Mouse (Mus musculus): ENCODE measurements around the gene Krtap3-3. TPM values are rescaled to one million over a fixed set of nuclear protein-coding genes. Genes with fewer than 3 reads are reported as not detected.

Gene Krtap3-3
- polyA plus RNA-seq, 1 experiment from 2014 or later: not detected

GRCm38 (mm10) chr11:99521288-99521860 is 29.3 kb downstream of the Krtap3-3 start, which contains the start of gene Krt39:
Gene Krt39, minus strand, starts transcription at chr11:99521338.
- ATAC-seq (ENCODE audit: low read depth): no peak
- Histone ChIP-seq H3K36me3 (ENCODE audit: control insufficient read depth, insufficient read depth, low read length) (no peaks in the 10 kb centered on the region), H3K4me3 (ENCODE audit: low read length) (no peak within 1 kb of the TSS), H3K9ac (ENCODE audit: low read length) (no peak within 1 kb of the TSS), H3K4me1 (replicated peaks; ENCODE audit: control insufficient read depth, insufficient read depth, low read length) (0 out of 2 replicates have a peak, but pooled peaks cover 2% of the 10 kb centered on the region), H3K27ac (ENCODE audit: low read length) (no peak within 1 kb of the TSS), H3K4me2 (ENCODE audit: low read depth, low read length) (no peak within 1 kb of the TSS), H3K9me3 (ENCODE audit: control insufficient read depth, low read length) (no peaks in the 10 kb centered on the region), H3K27me3 (ENCODE audit: control insufficient read depth, insufficient read depth, low read depth, low read length) (no peaks in the 10 kb centered on the region)
- WGBS: 63% methylated on average over 13 of the region's 13 CpGs

- Histone ChIP-seq H3K27ac (ENCODE audit: low read length) (peak overlapping the region; percentile 68), H3K4me1 (replicated peaks; ENCODE audit: control insufficient read depth, insufficient read depth, low read length) (peaks cover 4% of the 10 kb centered on the region; the same call in 1 of the 2 replicates), H3K4me3 (ENCODE audit: low read length) (no peak overlapping the region), H3K4me2 (ENCODE audit: low read depth, low read length) (no peak overlapping the region), H3K9ac (ENCODE audit: low read length) (no peak overlapping the region), H3K36me3 (ENCODE audit: control insufficient read depth, insufficient read depth, low read length) (no peaks in the 10 kb centered on the region), H3K9me3 (ENCODE audit: control insufficient read depth, low read length) (no peaks in the 10 kb centered on the region), H3K27me3 (ENCODE audit: control insufficient read depth, insufficient read depth, low read depth, low read length) (no peaks in the 10 kb centered on the region)
- WGBS: 52% methylated on average over 8 of the region's 8 CpGs
- ATAC-seq (ENCODE audit: low read depth): 0 out of 2 replicates have a peak, but pooled peaks have one; percentile 49
These were observed 36.6 kb downstream of the Krtap3-3 start for GRCm38 (mm10) chr11:99514098-99514497.

Other genes starting within 250 kb of the Krtap3-3 start
- gene Krt25, start 227.9 kb downstream of the Krtap3-3 start, polyA plus RNA-seq (2015; fragmentation: Nextera tagmentation; extraction: Ambion mirVana): not detected in 2 replicates
- gene Krt26, start 212.9 kb downstream of the Krtap3-3 start, polyA plus RNA-seq (2015; fragmentation: Nextera tagmentation; extraction: Ambion mirVana): not detected in 2 replicates
- not detected in 2 replicates for gene Krt27, start 199.8 kb downstream of the Krtap3-3 start, polyA plus RNA-seq (2015; fragmentation: Nextera tagmentation; extraction: Ambion mirVana)
- 0.13 and 0.21 TPM in 2 replicates for gene Krt28, start 176.0 kb downstream of the Krtap3-3 start, polyA plus RNA-seq (2015; fragmentation: Nextera tagmentation; extraction: Ambion mirVana)
- 21.6 and 23.2 TPM in 2 replicates for gene Krt10, start 161.5 kb downstream of the Krtap3-3 start, polyA plus RNA-seq (2015; fragmentation: Nextera tagmentation; extraction: Ambion mirVana)
- gene Krt12, start 128.6 kb downstream of the Krtap3-3 start, polyA plus RNA-seq (2015; fragmentation: Nextera tagmentation; extraction: Ambion mirVana): not detected in 2 replicates
- 0.30 and 0.96 TPM in 2 replicates for gene Krt20, start 112.7 kb downstream of the Krtap3-3 start, polyA plus RNA-seq (2015; fragmentation: Nextera tagmentation; extraction: Ambion mirVana)
- gene Krt23, start 57.7 kb downstream of the Krtap3-3 start, polyA plus RNA-seq (2015; fragmentation: Nextera tagmentation; extraction: Ambion mirVana): 4.9 and 5.4 TPM in 2 replicates
- gene Krt39, start 29.5 kb downstream of the Krtap3-3 start, polyA plus RNA-seq (2015; fragmentation: Nextera tagmentation; extraction: Ambion mirVana): not detected in 2 replicates
- not detected in 2 replicates for gene Krt40, start 7.7 kb downstream of the Krtap3-3 start, polyA plus RNA-seq (2015; fragmentation: Nextera tagmentation; extraction: Ambion mirVana)
- not detected in 2 replicates for gene Krtap3-2, start 6.0 kb upstream of the Krtap3-3 start, polyA plus RNA-seq (2015; fragmentation: Nextera tagmentation; extraction: Ambion mirVana)
- not detected in 2 replicates for gene Gm11939, start 8.6 kb upstream of the Krtap3-3 start, polyA plus RNA-seq (2015; fragmentation: Nextera tagmentation; extraction: Ambion mirVana)
- gene Krtap3-1, start 15.8 kb upstream of the Krtap3-3 start, polyA plus RNA-seq (2015; fragmentation: Nextera tagmentation; extraction: Ambion mirVana): not detected in 2 replicates
- gene Krtap1-5, start 30.2 kb upstream of the Krtap3-3 start, polyA plus RNA-seq (2015; fragmentation: Nextera tagmentation; extraction: Ambion mirVana): not detected in 2 replicates
- not detected in 2 replicates for gene Krtap1-4, start 32.8 kb upstream of the Krtap3-3 start, polyA plus RNA-seq (2015; fragmentation: Nextera tagmentation; extraction: Ambion mirVana)
- gene Krtap1-3, start 40.5 kb upstream of the Krtap3-3 start, polyA plus RNA-seq (2015; fragmentation: Nextera tagmentation; extraction: Ambion mirVana): not detected in 2 replicates
- not detected in 2 replicates for gene Krtap9-3, start 47.2 kb upstream of the Krtap3-3 start, polyA plus RNA-seq (2015; fragmentation: Nextera tagmentation; extraction: Ambion mirVana)
- gene Gm11938, start 52.4 kb upstream of the Krtap3-3 start, polyA plus RNA-seq (2015; fragmentation: Nextera tagmentation; extraction: Ambion mirVana): not detected in 2 replicates
- gene Gm11937, start 59.3 kb upstream of the Krtap3-3 start, polyA plus RNA-seq (2015; fragmentation: Nextera tagmentation; extraction: Ambion mirVana): not detected in 2 replicates
- not detected in 2 replicates for gene Krtap2-4, start 64.0 kb upstream of the Krtap3-3 start, polyA plus RNA-seq (2015; fragmentation: Nextera tagmentation; extraction: Ambion mirVana)
- gene Gm11562, start 69.6 kb upstream of the Krtap3-3 start, polyA plus RNA-seq (2015; fragmentation: Nextera tagmentation; extraction: Ambion mirVana): not detected in 2 replicates
- not detected in 2 replicates for gene Krtap4-1, start 77.4 kb upstream of the Krtap3-3 start, polyA plus RNA-seq (2015; fragmentation: Nextera tagmentation; extraction: Ambion mirVana)
- gene Krtap4-2, start 84.2 kb upstream of the Krtap3-3 start, polyA plus RNA-seq (2015; fragmentation: Nextera tagmentation; extraction: Ambion mirVana): not detected in 2 replicates
- gene Krtap4-7, start 93.2 kb upstream of the Krtap3-3 start, polyA plus RNA-seq (2015; fragmentation: Nextera tagmentation; extraction: Ambion mirVana): not detected in 2 replicates
- gene Gm11555, start 99.4 kb upstream of the Krtap3-3 start, polyA plus RNA-seq (2015; fragmentation: Nextera tagmentation; extraction: Ambion mirVana): not detected in 2 replicates
- gene Gm11563, start 108.1 kb upstream of the Krtap3-3 start, polyA plus RNA-seq (2015; fragmentation: Nextera tagmentation; extraction: Ambion mirVana): not detected in 2 replicates
- not detected in 2 replicates for gene Krtap4-6, start 115.1 kb upstream of the Krtap3-3 start, polyA plus RNA-seq (2015; fragmentation: Nextera tagmentation; extraction: Ambion mirVana)
- gene Gm14190, start 139.9 kb upstream of the Krtap3-3 start, polyA plus RNA-seq (2015; fragmentation: Nextera tagmentation; extraction: Ambion mirVana): not detected in 2 replicates
- not detected in 2 replicates for gene Gm14180, start 183.4 kb upstream of the Krtap3-3 start, polyA plus RNA-seq (2015; fragmentation: Nextera tagmentation; extraction: Ambion mirVana)
- not detected in 2 replicates for gene Gm11595, start 222.0 kb upstream of the Krtap3-3 start, polyA plus RNA-seq (2015; fragmentation: Nextera tagmentation; extraction: Ambion mirVana)
- gene Krtap4-8, start 229.8 kb upstream of the Krtap3-3 start, polyA plus RNA-seq (2015; fragmentation: Nextera tagmentation; extraction: Ambion mirVana): not detected in 2 replicates
- gene Krtap4-9, start 234.3 kb upstream of the Krtap3-3 start, polyA plus RNA-seq (2015; fragmentation: Nextera tagmentation; extraction: Ambion mirVana): not detected in 2 replicates
- not detected in 2 replicates for gene Gm11596, start 242.6 kb upstream of the Krtap3-3 start, polyA plus RNA-seq (2015; fragmentation: Nextera tagmentation; extraction: Ambion mirVana)
- gene Gm11569, start 248.1 kb upstream of the Krtap3-3 start, polyA plus RNA-seq (2015; fragmentation: Nextera tagmentation; extraction: Ambion mirVana): not detected in 2 replicates